Mouse (Mus musculus) myocyte (in vitro differentiated cells): ENCODE measurements around the gene Hnrnpa1.

Source experiments
- CEBPB ChIP-seq: IDR thresholded peaks from 2 replicates; pipeline ENCODE4 v1.6.1; 2011; ENCODE audit warnings: mild to moderate bottlenecking, moderate library complexity; ENCODE audit not compliant: poor library complexity, insufficient read depth, severe bottlenecking
- E2F4 ChIP-seq: IDR thresholded peaks from one replicate; pipeline ENCODE4 v1.6.1; 2011; ENCODE audit warnings: mild to moderate bottlenecking, control low read depth, moderate library complexity; ENCODE audit not compliant: insufficient read depth
- MAX ChIP-seq: IDR thresholded peaks from one replicate; pipeline ENCODE4 v1.6.1; 2011; ENCODE audit warnings: low read depth, mild to moderate bottlenecking, control low read depth
- MYOD1 ChIP-seq, 3 experiments: IDR thresholded peaks; one replicate each; pipeline ENCODE4 v1.6.1; 2011; ENCODE audit warnings: control low read depth in 2 of 3, low read depth in 2 of 3, mild to moderate bottlenecking in 2 of 3, moderate library complexity in 1 of 3; ENCODE audit not compliant: insufficient read length in 2 of 3, control insufficient read depth in 1 of 3
- MYOG ChIP-seq, 3 experiments: IDR thresholded peaks; one replicate each; pipeline ENCODE4 v1.6.1; 2011; ENCODE audit warnings: control low read depth in 2 of 3, low read depth in 2 of 3, mild to moderate bottlenecking in 2 of 3; ENCODE audit not compliant: insufficient read length in 2 of 3, control insufficient read depth in 1 of 3, insufficient read depth in 1 of 3
- POLR2A ChIP-seq: IDR thresholded peaks from one replicate; pipeline ENCODE4 v1.6.1; 2011; ENCODE audit warnings: low read depth, mild to moderate bottlenecking, control low read depth, moderate library complexity; ENCODE audit not compliant: insufficient read length
- POLR2AphosphoS2 ChIP-seq: IDR thresholded peaks from one replicate; pipeline ENCODE4 v1.6.1; 2011; ENCODE audit warnings: low read depth, control low read depth; ENCODE audit not compliant: insufficient read length
- REST ChIP-seq: IDR thresholded peaks from one replicate; pipeline ENCODE4 v1.6.1; 2011; ENCODE audit warnings: mild to moderate bottlenecking, control low read depth, moderate library complexity; ENCODE audit not compliant: insufficient read depth, insufficient read length
- SRF ChIP-seq: IDR thresholded peaks from one replicate; pipeline ENCODE4 v1.6.1; 2011; ENCODE audit warnings: low read depth; ENCODE audit not compliant: control insufficient read depth, insufficient read length
- TCF12 ChIP-seq: IDR thresholded peaks from one replicate; pipeline ENCODE4 v1.6.1; 2011; ENCODE audit warnings: mild to moderate bottlenecking, control low read depth; ENCODE audit not compliant: poor library complexity, insufficient read depth, severe bottlenecking
- TCF3 ChIP-seq: IDR thresholded peaks from one replicate; pipeline ENCODE4 v1.6.1; 2011; ENCODE audit warnings: low read depth, control low read depth; ENCODE audit not compliant: insufficient read length
- USF1 ChIP-seq: IDR thresholded peaks from one replicate; pipeline ENCODE4 v1.6.1; 2011; ENCODE audit warnings: low read depth, mild to moderate bottlenecking, control low read depth, moderate library complexity

DNA sequence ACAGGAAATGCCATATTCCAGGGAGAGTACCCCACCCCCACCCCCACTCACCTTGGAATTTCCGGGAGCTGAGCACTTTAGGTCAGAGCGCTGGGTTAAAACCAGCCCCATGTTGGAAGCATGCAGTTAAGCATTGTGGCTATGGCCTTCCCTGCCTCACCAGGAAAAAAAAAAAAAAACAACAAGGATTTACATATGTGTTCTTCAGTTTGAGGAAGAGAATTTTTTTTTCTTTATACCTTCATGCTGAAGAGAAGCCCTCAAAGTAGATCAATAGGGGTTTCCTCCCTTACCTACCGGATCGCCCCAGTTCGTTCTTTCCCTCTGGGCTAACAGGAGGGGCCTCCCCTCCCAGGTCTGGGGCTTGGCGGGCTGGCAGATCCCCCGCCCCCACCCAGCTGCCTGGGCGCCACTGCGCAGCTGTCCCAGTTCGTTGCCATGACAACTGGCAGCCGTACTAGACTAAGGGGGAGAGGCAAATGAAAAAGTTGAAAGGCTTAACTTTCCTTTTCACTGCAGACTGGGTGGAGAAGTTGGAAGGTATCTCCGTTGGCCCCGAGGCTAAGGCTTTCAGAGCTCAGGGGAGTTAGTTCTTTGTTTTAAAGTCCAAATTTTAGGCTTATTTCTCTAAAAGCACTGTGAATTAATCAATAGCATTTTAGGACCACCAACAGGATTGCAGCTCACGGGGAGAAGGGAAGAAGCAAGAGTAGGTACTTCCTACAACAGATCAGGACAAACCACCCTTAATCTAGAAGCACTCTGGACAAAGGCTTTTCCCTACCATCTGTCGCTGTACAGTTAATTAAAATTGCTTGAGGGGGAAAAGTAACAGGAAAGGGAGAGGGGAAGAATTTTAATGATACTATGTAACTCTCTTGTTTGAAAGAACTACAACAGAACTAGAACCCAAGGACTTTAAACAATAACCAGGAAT, 25.0 kb upstream of the Hnrnpa1 start:
- TF ChIP-seq POLR2A (peak; percentile 43), MAX (no peak), POLR2AphosphoS2 (peak; percentile 29), TCF12 (peak; percentile 92), E2F4 (peak; percentile 67), SRF (no peak), MYOD1 (IDR thresholded peaks at IDR 0.05; ENCODE audit: control insufficient read depth in 1 of 3, insufficient read length in 2 of 3, low read depth in 2 of 3) (peak; percentile 27 to 99 (median 99)), MYOG (IDR thresholded peaks at IDR 0.05; ENCODE audit: control insufficient read depth in 1 of 3, insufficient read depth in 1 of 3, insufficient read length in 2 of 3, low read depth in 2 of 3) (peak; percentile 77 to 100 (median 98)), CEBPB (no peak), USF1 (no peak), TCF3 (peak; percentile 92), REST (no peak)
